Comparison of ENCODE assay signal across 17 mouse cellular contexts in genomic region chr19:56406581-56406980, GRCm38 (mm10). TPM values are rescaled to one million over a fixed set of nuclear protein-coding genes. Genes with fewer than 3 reads are reported as not detected.
"Had no signal": no experiment of that assay in that cellular context is flagged by ENCODE, and none has a peak within 500 bp of the region (broad histone marks: within the 10 kb centered on the region; RNA-seq: fewer than 3 reads in every experiment).

No protein-coding gene starts in this region.

- H3K9ac ChIP-seq: limb, embryonic 15.5 days; liver, embryonic 12.5 days; lung, embryonic 14.5 days; neural tube, embryonic 12.5 days; stomach, embryonic 15.5 days had no signal

- H3K4me1 ChIP-seq: liver, embryonic 12.5 days; midbrain, embryonic 10.5 days; neural tube, embryonic 12.5 days; stomach, embryonic 15.5 days had no signal

- H3K4me2 ChIP-seq: limb, embryonic 15.5 days; liver, embryonic 12.5 days; lung, embryonic 14.5 days; neural tube, embryonic 12.5 days; stomach, embryonic 15.5 days had no signal

- DNase-seq: layer of hippocampus, adult 9-11 months; layer of hippocampus, postnatal 36 days; lung, embryonic 14.5 days; lung, postnatal 10 days; lung, postnatal 4 days; midbrain, embryonic 14.5 days; spleen, adult 18-20 months; thymus, adult 2 months; thymus, postnatal 25 days had no signal

- ATAC-seq: liver, embryonic 12.5 days had no signal

- H3K4me3 ChIP-seq: limb, embryonic 15.5 days; liver, embryonic 12.5 days; midbrain, embryonic 10.5 days; neural tube, embryonic 12.5 days; stomach, embryonic 15.5 days had no signal

- H3K9me3 ChIP-seq: limb, embryonic 15.5 days; midbrain, embryonic 10.5 days; neural tube, embryonic 12.5 days; stomach, embryonic 15.5 days had no signal

- H3K27ac ChIP-seq: limb, embryonic 15.5 days; liver, embryonic 12.5 days; midbrain, embryonic 10.5 days; neural tube, embryonic 12.5 days; stomach, embryonic 15.5 days had no signal

- H3K27me3 ChIP-seq: limb, embryonic 15.5 days; liver, embryonic 12.5 days; neural tube, embryonic 12.5 days; stomach, embryonic 15.5 days had no signal

RNA-seq across cellular contexts. Expression of gene Nrap, which starts 16.7 kb away (rescaled TPM):
- total RNA-seq: neutrophil, adult 5-6 weeks had no signal

RNA-seq across cellular contexts. Expression of gene Plekhs1, which starts 54.9 kb away (rescaled TPM):
- polyA plus RNA-seq: limb, embryonic 11.5 days; limb, embryonic 15.5 days; liver, embryonic 12.5 days; liver, embryonic 16.5 days; midbrain, embryonic 10.5 days had no signal
